Mouse (Mus musculus) brain, embryonic 14.5 days (tissue): ENCODE measurements at regions not wholly inside any gene's neighbourhood (a gene's known extent, or its start where the extent isn't known, plus 50 kb on each side); places are given as distances from the start of the nearest gene placed in this dataset.

Experiments used
- DNase-seq: peaks from one replicate; pipeline ENCODE4 v3.0.0-alpha.2; 2011; ENCODE audit warnings: low read depth
- CTCF ChIP-seq: fragments of 200-500 bp; IDR thresholded peaks from 2 replicates; pipeline ENCODE4 v1.5.1; 2012; ENCODE audit warnings: inconsistent platforms, mild to moderate bottlenecking, moderate library complexity, borderline replicate concordance; ENCODE audit not compliant: insufficient read depth, insufficient read length; ENCODE audit errors: extremely low read depth
- POLR2A ChIP-seq: fragments of 200-500 bp; IDR thresholded peaks from 2 replicates; pipeline ENCODE4 v1.6.1; 2012; ENCODE audit warnings: mild to moderate bottlenecking, inconsistent platforms, borderline replicate concordance; ENCODE audit not compliant: poor library complexity, insufficient read depth, insufficient read length, severe bottlenecking; ENCODE audit errors: extremely low read depth

DNA sequence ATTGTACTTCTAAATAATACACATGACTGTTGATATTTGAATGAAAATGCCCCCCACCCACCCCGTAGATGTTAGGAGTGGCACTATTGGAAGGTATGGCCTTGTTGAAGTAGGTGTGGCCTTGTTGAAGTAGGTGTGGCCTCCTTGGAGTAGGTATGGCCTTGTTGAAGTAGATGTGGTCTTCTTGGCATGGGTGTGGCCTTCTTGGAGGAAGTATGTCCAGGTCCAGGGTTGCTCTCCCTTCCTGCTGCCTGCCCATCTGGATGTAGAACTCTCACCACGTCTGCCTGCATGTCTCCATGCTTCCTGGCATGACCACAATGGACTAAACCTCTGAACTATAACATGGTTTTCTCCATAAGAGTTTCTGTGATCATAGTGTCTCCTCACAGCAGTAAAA, 188.7 kb downstream of the Sptssa start:
- no peak for DNase-seq
- no peak for TF ChIP-seq POLR2A
- no peak for TF ChIP-seq CTCF

DNA sequence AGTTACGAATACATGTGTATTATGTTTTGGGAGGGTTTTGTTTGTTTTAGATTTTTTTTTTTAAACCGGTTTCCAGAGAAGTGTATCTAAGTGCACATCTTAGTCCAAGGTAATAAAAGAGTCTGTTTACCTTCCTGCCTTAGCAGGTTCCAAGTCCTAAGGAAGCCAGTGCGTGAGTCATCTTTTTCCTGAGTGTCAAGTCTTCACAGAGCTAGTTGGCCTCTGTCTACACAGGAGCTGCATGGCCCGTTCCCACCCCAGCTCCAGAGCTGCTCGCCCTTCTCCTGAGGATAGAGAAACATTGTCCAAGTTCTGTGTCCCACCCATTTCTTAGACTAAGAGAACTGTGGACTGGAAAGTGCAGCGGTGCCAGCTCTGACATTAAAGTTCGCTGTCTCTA, 192.6 kb downstream of the Sptssa start:
- no peak for DNase-seq
- TF ChIP-seq CTCF (no peak), POLR2A (no peak)

DNA sequence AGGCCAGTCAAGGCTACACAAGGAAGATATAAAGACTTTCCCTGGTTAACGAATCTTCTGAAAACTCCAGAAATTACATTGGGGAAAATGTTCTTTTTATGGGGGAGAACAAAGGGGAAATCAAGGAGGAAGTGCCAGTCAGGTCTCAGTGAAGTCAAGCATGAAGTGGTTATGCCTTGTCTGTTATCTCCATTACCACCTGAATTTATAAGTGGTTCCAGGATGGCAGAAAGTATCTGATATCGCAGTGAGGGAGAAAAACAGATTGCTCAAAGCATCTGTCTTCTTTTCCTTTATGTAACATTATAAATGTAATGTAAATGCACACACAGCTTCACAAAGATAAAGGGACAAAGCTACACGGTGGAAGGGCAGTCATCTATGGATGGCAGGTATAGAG, 195.0 kb downstream of the Sptssa start:
- no peak for DNase-seq

DNA sequence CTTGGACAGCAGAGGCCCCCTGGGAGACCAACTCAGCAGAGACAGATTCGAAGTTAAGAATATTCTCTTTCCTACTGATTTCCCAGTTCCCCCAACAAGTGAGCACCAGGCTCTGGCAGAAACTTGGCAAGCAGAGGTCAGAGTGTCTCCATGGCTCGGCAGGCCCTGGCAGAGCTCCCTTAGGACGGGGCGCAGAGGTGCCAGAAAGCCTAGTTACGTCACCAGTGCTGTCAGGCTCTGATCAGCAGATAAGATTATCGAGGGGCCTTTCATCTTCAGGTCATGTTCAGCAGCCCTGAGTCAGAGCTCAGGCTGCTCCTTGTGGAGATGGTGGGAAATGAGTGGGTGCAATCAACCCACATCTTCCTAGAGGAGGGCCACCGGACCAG, 196.2 kb downstream of the Sptssa start:
- no peak for TF ChIP-seq CTCF
- no peak for TF ChIP-seq POLR2A
- peak; percentile 32 for DNase-seq

More for the DNA sequence above, 195.0 kb downstream of the Sptssa start:
- TF ChIP-seq CTCF (no peak), POLR2A (no peak)

DNA sequence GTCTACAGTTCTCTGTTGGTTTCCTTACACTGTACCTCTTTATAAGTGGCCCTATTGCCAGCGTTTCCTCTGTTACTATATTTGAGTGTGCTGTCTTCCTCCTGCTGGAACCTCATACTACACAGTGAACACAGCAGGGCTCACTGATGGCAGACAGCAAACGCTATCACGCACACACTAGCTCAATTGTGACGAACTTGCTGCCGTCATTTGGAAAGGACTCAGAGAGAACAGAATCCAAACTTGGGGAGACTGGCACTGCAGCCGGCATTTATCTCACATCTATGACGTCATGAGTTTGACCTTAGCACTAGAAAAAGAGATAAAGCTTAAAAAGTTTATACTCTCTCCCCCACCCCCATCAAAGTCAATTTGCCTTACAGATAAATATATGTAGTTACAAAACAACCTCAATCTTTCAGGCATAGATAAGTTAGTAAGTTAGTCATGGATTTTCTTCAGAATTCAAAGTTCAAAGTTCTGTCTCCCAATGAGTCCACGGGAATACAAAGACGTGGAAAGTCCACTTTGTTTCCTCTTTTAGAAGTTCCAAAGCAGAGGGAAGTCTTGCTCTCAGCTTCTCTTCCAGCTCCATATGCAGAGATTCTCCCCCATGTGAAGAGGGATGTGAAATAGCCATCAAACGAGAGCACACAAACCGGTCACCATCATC, 196.8 kb downstream of the Sptssa start:
- TF ChIP-seq POLR2A (no peak), CTCF (no peak)
- DNase-seq: no peak

DNA sequence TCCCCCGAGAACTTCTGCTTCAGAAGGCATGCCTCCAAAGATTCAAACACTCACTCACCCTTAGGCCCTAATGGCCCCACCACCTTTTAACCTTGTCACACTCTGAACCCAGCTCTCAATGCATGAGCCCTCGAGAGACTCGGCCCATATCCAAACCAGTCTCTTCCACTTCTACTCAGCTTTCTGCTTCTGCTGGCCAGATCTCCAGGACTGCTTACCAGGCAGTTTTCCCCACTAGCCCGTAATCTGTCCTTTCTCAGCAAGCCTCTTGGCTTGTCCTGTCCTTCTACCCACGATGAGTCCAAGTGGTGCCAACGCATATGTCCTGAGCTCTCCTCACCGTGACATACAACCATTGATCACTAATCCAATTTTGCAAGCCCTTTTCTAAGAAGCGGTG, 199.6 kb downstream of the Sptssa start:
- TF ChIP-seq CTCF (no peak), POLR2A (no peak)
- DNase-seq: no peak

DNA sequence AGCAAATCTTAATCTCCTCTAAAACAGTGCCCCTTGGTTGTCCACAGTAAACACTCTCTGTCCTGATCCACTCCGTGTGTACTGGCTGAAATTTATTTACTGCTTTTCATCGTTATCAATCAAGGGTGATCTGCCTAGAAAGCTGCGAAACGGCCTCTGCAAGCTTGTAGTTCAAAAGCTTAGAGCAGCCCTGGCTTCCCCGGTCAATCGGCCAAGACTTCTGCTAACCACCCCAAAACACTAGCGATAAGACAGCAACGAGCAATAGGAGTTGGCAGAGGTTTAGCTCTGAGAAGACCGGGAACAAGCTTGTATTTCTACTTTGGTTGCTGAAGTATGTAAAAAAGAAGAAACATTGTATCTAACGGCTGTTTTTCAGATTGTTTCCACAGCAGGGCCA, 201.8 kb downstream of the Sptssa start:
- DNase-seq: no peak
- TF ChIP-seq POLR2A (no peak), CTCF (no peak)

DNA sequence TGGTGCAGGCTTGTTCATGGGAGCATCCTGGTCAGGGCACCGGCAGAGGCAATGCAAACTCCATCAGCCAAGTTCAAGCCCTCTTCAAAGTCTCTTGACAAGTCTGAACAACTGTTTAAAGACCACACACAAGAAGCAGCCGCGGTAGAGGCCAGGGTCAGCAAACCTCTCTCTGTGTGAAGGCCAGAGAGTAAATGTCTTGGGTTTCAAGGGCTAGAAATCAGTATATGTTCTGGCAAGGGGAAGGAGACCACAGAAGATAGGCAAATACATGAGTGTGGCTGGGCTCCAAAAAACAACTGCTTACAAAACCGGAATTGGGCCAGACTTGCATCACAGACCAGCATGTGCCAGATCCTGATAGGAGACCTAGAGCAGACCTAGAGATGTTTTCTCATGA, 203.0 kb downstream of the Sptssa start:
- TF ChIP-seq CTCF (no peak), POLR2A (no peak)
- no peak for DNase-seq

DNA sequence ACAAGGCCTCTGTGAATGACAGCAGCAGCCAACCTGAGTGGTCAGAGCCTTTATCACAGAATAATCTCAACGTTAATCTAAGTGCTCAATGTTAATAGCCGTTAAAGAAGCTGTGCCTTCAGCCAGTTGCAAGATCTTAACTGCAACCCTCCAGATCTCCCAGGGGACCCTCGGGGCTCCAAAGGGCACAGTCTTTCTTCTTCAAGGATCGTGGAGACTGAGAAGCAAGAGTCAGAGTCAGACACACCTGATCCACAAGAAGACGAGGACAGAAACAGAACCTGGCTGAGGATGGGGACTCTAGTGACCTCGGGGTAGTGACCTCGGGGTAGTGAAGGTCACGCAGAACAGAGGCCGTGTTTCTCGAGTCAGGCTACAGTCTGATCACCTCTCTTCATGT, 206.0 kb downstream of the Sptssa start:
- no peak for DNase-seq
- TF ChIP-seq POLR2A: no peak

DNA sequence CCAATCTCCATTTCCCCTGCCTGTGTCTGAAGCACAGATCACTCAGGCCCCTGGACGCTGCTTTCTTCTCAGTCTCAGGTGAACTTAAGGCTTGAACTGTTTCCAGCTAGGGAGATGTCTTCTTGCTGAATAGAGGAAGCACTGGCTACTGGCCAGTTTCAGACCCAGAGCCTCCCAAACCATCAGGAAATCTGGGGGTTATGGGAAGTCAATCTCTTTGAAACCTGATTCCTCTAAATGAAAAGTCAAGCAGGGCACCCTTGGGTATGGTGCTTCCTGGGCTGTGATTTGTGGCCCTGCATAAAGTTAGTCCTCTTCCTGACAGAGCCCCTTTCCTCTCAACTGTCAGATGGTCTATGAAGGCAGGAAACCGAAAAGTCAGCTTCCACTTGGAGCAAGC, 208.2 kb downstream of the Sptssa start:
- no peak for DNase-seq
- TF ChIP-seq CTCF (no peak), POLR2A (no peak)

DNA sequence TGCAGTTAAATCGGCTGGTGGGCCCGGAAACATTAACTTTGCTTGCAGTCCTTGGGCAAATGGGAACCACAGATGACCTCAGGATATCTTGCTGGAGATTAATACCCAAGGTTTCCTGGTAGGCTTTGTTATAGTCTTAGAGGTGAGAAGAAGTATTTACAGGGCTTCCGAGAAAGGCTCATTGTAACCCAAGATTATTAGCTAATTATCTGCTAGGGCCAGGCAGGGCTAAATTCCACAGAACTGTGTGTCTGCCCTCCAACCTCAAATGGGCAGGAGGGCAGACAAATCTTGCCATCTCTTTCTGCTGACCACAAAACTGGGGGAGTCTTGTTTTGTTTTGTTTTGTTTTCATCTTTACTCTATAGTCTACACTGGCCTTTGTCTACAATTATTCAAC, 209.0 kb downstream of the Sptssa start:
- DNase-seq: no peak
- TF ChIP-seq CTCF (no peak), POLR2A (no peak)

DNA sequence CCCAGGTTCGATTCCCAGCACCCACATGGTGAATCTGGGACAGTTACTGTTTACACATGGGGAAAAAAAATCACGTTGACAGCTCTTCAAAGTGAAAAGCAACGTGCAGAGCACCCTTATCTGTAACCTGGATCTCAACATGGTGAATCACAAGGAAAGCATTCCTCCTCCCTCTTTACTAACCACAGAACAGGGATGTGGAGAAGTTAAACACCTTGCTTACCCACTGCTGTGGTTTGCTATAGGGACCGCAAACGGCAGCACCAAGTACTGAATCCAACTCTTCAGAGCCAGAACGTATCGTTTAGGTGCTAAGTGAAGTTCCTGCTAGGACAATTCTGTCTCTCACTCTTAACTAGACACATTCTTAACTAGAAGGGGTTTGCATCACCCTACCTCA, 210.0 kb downstream of the Sptssa start:
- TF ChIP-seq POLR2A: no peak
- no peak for TF ChIP-seq CTCF
- DNase-seq: no peak
